Mouse (Mus musculus): ENCODE measurements around the gene Parvg. TPM values are rescaled to one million over a fixed set of nuclear protein-coding genes. Genes with fewer than 3 reads are reported as not detected.
"Not testable (repeated sequence)": the region's sequence is repeated elsewhere in the genome, so short reads cannot be mapped to it uniquely, and the experiment has no call there.

Gene Parvg
- 5.7 and 6.2 TPM in 2 replicates for polyA plus RNA-seq (2012; rRNA removed)

DNA sequence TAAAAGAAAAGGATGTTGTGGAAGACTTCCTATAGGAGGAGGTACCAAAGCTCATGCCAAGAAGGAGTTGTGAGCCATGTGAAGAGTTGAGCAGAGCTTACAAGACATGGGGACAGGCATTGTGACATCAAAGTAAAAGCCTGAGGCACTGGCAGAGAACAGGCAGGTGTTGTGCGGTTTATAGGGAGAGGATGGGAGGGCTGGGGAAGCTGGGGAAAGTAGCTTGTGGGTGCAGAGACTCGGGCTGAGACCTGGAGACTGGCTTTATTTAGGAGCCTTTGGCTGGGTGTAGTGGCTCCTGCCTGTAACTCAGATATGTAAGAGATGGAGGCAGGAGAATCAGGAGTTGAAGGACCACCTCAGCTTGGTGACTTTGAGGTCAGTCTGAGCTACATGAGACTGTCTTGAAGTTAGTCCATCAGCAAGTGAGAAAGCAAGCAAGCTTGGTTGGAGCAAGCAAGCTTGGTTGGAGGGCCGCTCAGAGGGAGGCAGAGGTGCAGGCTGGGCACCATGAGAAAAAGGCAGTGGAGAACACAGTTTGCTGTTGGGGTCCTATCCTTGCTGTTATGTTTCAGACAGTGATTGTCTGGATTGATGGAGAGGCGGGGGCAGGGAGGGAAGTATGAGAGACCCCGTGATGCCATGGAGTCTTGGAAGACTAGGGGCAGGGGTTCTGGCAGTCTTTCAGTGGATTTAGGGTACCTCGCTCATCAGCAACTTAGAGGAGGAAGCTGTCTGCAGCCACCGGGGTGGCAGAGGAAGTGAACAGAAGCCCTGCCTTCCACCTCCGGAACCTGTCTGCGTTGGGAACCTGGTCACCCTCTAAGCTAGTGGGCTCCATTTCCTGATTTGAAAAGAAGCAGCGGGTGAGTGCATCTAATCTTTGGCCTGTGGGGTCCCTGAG lies at the start of gene Parvg:
Gene Parvg, plus strand, starts transcription at position 61 of the 904 bp plus-strand sequence.
- WGBS = 67% methylated on average over 10 of the region's 10 CpGs
- no peak for DNase-seq (ENCODE audit: low read depth, low spot score)

DNA sequence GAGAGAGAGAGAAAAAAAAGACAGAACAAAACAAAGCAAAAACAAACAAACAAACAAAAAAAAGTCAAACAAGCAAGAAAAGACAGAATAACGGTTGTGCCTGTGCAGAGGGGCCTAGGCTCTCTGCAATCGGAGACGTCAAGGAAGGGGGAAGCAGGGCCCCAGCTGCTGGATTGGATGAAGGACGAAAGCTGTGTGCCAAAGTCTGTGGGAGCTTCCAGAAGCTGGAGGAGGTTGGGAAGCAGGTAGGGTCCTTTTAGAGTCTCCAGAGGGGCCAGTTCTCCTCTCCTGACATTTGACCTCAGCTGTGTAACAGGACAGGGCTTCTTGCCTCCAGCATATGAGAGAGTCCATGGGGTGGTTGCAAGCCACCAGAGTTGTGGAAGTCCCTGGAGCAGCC lies 47.8 kb upstream of the Parvg start:
- 77% methylated on average over 4 of the region's 4 CpGs for WGBS
- no peak for DNase-seq (ENCODE audit: low read depth, low spot score)

DNA sequence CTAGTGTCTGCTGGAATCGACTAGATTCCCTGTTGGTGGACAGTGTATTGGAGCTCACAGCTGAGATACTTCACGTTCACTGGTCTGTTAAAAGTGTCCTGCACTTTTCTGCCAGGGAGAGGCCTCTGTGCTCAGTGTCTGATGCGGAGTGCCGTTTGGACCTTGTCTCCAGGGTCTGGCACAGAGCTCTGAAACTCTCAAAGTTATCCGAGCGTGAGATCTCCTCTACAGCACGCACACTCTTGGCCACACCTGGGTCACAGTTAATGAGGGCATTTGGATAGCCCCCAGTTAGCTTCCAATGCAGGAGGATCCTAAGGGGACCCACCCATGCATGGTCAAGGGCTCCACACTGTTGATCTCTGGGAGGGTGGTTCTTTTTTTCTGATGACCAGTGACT lies 45.7 kb upstream of the Parvg start:
- no peak for DNase-seq (ENCODE audit: low read depth, low spot score)
- 70% methylated on average over 7 of the region's 7 CpGs for WGBS

DNA sequence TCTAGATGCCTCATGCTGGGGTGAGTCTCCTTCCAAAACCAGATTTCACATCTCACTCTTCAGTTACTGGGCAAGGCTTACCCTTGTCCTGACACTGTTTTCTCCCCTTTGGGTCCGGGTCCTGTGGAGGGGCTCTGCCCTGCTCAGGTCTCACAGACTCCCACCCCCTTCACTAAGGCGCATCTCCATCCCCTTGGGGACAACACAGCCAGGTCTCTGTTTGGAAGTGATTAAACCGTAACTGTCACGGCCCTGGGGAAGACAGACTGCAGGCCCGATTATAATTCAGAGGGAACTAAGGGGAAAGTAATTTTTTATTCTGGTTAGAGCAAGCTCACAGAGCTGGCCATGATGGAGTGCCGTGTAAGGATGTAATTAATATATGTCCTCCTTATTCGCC lies 45.2 kb upstream of the Parvg start:
- WGBS = 71% methylated on average over 7 of the region's 7 CpGs
- DNase-seq (ENCODE audit: low read depth, low spot score) = no peak

DNA sequence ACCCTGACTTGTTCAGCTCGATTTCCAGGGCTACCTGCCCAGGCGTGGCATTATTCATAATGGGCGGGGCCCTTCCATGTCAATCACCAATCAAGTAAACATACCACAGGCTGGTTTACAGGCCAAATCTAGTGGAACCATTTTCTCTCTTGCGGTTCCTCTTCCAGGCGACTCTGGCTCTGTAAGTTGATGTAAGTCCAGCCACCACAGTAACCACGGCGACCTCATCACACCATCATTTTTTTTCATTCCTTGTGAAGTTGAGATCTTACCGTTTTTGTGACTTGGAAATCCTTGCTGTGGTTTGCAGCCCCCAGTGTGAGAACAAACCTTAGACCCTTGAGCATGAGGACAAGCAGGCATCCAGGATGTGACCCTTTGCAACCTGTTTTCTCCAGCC lies 43.5 kb upstream of the Parvg start:
- WGBS = 53% methylated on average over 8 of the region's 8 CpGs
- DNase-seq (ENCODE audit: low read depth, low spot score) = no peak

DNA sequence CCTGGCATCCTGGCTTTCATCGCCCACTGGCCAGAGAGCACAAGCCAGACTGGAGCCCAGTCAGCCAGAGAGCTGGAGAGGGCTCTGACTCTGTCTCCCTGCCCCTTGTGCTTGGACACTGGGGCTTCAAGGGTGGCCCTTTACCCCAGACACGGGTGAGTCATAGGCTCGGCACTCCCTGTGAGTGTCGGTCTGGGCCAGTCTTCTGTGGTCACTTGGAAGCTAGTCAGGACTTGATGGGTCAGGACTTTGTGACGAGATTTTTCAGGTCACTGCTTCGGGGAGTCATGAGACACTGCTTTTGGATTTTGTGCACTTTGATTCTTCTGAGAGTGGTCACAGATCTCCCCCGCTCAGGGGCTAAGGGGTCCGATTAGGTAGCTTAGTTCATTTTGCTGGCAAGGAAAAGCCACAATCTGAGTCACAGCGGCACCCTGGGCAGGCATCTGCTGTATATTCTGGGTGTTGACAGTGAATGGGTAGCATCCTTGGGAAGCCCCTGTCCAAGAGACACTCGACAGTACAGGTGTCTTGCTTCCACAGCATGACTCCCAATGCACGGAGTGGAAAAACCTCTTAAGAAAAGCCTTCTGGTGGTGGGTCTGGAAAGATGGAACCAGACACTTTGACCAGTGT lies 43.0 kb upstream of the Parvg start:
- 68% methylated on average over 11 of the region's 11 CpGs for WGBS
- no peak for DNase-seq (ENCODE audit: low read depth, low spot score)

DNA sequence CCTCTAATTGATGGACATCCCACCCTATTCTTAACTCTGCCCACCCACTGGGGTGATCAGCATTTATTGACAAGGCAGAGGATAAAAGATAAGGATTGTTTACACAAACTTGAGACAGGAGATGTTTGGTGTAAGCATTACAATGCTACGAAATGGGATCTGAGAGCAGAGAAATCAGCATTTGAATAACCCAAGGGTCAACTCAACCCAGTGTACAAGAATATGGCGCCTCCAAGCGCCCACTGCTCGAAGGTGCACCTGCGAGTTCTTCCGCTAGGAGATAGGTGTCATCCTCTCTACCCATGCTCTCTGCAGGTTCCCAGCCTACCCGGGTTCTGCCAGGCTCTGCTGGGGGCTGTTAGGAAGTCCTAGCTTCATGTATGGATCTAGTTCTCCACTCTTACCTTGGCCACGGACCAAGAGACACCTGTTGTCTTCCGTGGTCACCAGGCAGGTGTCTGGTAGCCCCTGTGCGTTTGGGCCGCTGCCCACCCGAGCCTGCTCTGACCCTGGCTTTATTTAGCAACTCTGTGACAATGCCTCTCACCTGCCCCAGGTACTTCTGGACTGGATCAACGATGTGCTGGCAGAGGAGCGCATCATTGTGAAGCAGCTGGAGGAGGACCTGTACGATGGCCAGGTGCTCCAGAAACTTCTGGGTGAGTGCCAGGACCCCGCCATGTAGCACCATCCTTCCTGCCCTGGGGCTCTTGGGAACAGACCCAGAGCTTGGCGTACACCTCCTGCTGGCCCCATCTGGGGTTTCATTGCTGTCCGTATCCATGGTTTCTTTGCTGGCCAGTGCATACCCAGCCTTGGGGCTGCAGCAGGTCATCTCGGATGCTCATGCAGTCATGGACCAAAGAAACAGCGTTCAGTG lies 41.4 kb upstream of the Parvg start:
- no peak for DNase-seq (ENCODE audit: low read depth, low spot score)
- WGBS = 63% methylated on average over 20 of the region's 20 CpGs

DNA sequence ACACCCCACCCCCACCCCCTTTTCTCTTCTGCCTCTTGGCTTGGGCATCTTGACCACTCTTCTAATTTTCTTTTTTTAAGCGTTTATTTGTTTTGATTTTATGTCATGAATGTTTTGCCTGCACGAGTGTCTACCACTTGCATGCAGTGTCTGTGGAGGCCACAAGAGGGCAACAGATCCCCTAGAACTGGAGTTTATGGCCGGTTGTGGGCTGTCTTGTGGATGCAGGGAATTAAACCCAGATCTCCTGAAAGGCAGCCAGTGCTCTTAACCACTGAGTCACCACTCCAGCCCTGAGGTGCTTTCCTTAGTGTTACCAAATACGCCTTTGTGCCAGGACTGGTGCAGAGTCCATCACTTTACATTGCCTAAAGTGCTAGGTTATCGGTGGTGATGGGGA lies 39.8 kb upstream of the Parvg start:
- 61% methylated on average over 5 of the region's 5 CpGs for WGBS

DNA sequence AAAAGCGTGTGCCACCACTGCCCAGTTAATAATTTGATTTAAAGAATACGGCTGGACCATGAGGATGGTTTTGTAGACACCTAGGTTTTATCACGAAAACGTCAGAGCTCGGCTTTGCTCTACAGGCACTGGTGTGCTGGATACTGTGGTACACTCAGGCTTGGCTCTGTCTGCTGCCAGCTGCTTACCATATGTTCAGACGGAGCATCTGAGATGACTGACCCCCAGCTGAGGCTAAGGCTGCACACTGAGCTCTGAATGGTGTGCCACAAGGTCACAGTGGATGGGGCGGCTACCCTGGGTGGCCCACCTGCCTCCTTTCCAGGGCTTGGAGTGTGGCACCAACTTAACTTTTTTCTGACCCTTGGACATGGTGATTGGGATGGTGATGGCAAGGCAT lies 38.4 kb upstream of the Parvg start:
- 79% methylated on average over 7 of the region's 7 CpGs for WGBS
- no peak for DNase-seq (ENCODE audit: low read depth, low spot score)

More for the DNA sequence above, 39.8 kb upstream of the Parvg start:
- no peak for DNase-seq (ENCODE audit: low read depth, low spot score)

DNA sequence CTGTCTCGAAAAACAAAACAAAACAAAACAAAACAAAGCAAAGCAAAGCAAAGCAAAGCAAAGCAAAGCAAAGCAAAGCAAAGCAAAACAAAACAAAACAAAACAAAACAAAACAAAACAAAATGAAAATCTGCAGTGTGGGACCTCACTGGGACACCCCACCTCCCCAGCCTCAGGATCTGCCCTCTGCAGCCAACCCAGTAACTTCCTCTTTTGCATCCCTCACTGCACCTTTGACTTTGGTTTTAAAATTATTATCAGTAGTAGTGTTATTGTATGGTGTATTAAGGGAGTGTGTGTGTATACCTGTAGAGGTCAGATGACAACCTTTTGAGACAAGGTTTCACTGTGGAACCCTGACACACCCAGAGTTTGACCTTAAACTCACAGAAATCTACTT lies 34.9 kb upstream of the Parvg start:
- WGBS = 77% methylated on average over 1 of the region's 1 CpGs
- not testable (repeated sequence) for DNase-seq (ENCODE audit: low read depth, low spot score)

DNA sequence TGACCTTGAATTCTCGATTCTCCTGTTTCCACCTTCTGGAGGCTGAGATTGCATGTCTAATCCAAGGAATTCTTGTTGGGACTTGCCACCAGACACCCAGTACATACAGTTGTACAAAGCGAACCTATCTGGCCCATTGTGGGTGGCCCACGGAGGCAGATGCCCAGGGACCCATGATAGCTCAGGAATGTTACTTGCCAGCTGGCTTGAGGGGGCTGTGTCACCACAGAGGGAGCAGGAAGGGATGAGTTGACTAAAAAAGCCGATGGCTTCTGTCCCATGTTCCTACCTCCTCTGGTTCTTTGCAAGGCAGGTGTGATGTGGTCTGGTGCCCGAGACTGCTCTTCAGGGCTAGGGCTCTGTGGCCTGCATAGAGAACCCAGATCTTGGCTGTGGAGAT lies 32.7 kb upstream of the Parvg start:
- WGBS = 87% methylated on average over 5 of the region's 5 CpGs
- no peak for DNase-seq (ENCODE audit: low read depth, low spot score)

DNA sequence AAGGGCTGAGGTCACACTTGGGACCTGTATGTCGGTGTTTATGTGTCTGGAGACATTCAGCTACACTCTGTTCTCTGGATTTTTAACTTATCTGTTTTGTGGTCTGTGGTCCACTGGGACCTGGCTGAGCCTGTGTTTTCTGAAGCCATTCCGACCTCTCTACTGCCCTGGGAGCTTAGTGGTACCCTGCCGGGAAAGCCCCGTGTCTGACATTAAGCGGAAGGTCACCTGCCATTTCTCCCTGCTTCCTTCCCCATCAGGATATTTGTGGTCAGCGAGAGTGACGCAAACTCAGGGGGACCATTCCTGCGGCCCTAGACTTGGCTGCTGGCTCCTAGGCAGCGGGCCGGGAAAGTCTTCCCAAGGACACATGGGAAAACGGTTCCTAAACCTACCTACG lies 30.2 kb upstream of the Parvg start:
- WGBS = 83% methylated on average over 12 of the region's 12 CpGs
- no peak for DNase-seq (ENCODE audit: low read depth, low spot score)

DNA sequence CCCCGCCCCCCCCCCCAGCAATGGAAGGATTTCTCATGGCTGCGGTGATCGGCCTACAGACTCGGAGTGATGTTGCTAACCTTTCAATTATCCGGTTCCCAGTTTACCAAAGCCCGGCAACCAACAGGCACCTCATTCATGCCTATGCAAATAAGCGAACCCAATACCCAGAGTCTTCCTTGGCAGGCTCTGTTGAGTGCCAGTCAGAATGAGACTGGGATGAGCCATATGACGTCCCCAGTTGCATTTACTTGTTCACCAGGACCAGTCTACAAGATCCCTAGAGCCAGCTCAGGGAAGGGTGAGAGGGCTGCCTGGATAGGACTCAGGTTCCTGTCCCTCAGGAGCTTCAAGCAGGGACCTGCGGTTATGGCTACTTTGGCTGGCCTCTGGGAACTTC lies 29.4 kb upstream of the Parvg start:
- WGBS = 79% methylated on average over 9 of the region's 9 CpGs
- no peak for DNase-seq (ENCODE audit: low read depth, low spot score)

DNA sequence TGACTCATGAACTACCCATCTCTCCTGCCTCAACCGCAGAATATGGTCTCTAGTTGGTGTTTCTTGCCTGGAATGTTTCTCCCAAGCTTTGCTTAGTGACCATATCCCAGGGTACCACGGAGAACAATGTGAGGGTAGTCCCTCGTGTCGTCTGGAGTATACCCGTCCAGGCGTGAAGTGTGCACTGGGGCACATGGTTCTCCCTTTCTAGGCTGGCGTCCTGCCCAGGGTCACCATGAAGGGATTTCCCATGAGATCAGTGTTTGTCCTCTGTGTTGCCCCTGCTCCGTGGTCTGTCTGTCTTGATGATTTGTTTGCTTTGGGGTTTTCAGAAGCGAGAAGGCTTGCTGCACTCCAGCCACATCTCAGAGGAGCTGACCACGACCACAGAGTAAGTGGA lies 28.6 kb upstream of the Parvg start:
- no peak for DNase-seq (ENCODE audit: low read depth, low spot score)
- WGBS = 58% methylated on average over 10 of the region's 10 CpGs

DNA sequence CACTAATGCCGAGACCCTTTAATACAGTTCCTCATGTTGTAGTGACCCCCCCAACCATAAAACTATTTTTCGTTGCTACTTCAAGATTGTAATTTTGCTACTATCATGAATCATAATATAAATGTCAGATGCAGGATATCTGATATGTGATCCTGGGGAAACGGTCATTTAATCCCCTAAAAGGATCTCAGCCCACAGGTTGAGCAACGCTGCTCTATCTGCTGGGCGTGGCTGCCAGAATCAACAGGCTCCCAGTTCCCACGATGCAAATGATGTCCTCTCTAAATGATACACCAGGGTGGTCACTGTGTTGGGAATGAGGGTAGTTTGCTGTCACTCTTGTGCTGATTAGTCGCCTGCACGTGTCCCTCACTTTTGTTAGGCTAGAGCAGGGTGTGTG lies 26.4 kb upstream of the Parvg start:
- DNase-seq (ENCODE audit: low read depth, low spot score) = no peak
- WGBS = 43% methylated on average over 8 of the region's 8 CpGs

DNA sequence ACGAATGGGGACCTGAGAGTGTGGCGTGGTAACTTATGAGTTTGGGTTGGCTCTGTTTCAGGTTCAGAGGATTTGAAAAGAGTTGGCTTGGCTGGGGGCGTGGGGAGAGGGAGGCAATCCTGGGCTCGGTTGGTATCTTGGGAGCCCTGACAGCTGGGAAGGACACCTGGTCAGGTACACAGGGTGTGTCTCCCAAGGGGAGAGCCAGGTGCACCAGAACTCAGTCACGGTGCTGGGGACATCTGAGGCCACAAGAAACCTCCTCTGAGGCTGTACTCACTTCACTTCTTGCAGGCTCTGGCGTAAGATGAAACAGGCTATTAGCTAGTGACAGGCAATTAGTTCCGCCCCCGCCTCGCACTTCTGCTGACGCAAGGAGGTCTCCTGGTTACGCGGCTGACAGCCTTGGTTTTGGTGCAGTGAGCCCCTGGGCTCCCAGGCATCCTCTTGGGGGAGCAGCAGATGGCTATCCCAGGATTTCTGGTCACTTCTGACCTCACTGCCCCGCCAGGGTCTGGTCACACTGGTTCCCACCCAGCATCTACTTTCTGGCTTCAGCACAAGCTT lies 24.9 kb upstream of the Parvg start:
- DNase-seq (ENCODE audit: low read depth, low spot score) = no peak
- WGBS = 35% methylated on average over 13 of the region's 13 CpGs

DNA sequence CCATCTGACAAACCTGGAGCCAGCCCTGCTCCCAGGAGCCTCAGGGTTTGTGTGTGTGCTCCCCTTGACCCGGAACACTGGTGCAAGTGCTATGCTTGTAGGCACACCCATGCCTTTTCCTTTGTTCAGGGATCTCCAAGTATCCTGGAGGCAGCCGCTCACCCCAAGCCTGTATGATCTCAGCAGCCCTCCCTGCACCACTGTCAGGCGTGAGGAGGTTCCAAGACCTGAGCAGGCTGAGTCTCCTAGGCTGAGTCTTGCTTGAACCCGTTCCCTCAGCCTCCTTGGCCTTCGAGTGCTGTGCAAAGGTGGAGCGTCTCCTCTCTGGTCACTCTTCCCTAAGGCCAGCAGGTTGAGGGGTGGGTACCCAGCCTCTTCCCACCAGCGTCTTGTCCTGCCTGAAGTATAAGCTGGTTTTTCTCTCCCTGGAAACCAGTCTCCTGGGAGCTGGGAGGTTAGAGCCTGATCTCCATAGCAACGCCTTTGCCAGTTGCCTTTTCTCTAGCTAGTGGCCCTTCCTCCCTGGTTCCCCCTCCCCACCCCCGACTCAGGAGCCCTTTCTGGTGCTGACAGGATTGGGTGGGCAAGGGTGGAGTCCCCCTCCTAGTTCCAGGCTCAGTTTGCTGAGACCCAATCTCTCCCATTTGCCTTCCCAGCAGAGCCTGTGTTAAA lies 24.0 kb upstream of the Parvg start:
- no peak for DNase-seq (ENCODE audit: low read depth, low spot score)
- 71% methylated on average over 9 of the region's 9 CpGs for WGBS

DNA sequence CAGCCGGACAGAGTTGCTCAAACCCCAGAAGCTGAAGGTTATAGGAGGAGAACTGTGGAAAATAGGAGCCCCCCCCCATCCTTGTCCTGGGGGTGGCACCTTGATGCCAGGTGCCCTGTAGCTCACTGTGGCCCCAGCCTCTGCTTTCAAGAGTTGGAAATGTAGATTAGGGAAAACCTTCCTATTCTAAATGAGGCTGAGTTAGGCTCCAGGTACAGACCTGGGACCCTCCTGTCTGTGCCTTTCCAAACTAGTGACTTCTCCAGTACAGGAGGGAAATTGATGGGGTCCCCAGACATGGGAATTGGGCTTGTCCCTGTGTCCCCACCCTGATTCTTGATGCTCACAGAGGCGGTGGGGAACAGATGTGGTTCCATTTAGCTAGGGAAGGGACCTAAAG lies 23.2 kb upstream of the Parvg start:
- DNase-seq (ENCODE audit: low read depth, low spot score) = no peak
- WGBS = 65% methylated on average over 2 of the region's 2 CpGs

DNA sequence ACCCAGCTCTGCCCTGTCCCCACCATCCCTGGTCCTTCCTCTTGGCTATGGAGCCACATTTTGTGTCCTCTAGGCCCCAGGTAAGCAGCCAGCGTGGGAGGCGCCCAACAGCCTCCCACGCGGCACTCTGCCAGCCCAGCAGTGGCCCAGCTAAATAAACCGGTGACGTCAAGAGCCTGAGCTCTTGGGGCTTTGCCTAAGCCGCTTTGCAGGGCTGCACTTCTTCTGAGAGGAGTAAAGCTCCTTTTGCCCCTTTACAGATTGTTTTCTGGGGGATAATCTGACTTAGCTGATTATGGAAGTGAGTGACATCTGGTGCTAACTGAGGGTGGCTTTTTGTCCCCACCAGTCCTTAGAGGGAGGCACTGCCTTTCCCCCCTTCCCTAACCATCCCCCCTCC lies 22.8 kb upstream of the Parvg start:
- 15% methylated on average over 7 of the region's 7 CpGs for WGBS
- DNase-seq (ENCODE audit: low read depth, low spot score) = no peak
